Mouse (Mus musculus) liver, embryonic 15.5 days (tissue): Measurements from ENCODE around the gene Arl4d. TPM values are rescaled to one million over a fixed set of nuclear protein-coding genes. Genes with fewer than 3 reads are reported as not detected.

Experiments used
- ATAC-seq: fragments of 200-750 bp; cut with Nextera tagmentation; 2 replicates; pipeline ENCODE4 v1.8.0; 2017; ENCODE audit warnings: moderate number of reproducible peaks, mild to moderate bottlenecking, moderate library complexity; ENCODE audit not compliant: insufficient read depth
- H3K27ac ChIP-seq: fragments of 300-500 bp; sonication (generic); replicated peaks from 2 replicates; pipeline ENCODE4 v1.5.1; 2015; ENCODE audit warnings: mild to moderate bottlenecking, inconsistent platforms
- H3K27me3 ChIP-seq: fragments of 300-500 bp; sonication (generic); 2 replicates; pipeline ENCODE4 v1.6.1; 2015; ENCODE audit warnings: mild to moderate bottlenecking, inconsistent platforms
- H3K36me3 ChIP-seq: fragments of 300-500 bp; sonication (generic); replicated peaks from 2 replicates; pipeline ENCODE4 v1.6.1; 2015; ENCODE audit warnings: moderate library complexity, mild to moderate bottlenecking, inconsistent platforms
- H3K4me1 ChIP-seq: fragments of 300-500 bp; sonication (generic); replicated peaks from 2 replicates; pipeline ENCODE4 v1.6.1; 2015; ENCODE audit warnings: inconsistent platforms
- H3K4me2 ChIP-seq: fragments of 300-500 bp; sonication (generic); 2 replicates; pipeline ENCODE4 v1.6.1; 2015; ENCODE audit warnings: moderate library complexity, mild to moderate bottlenecking, inconsistent platforms
- H3K4me3 ChIP-seq: fragments of 300-500 bp; sonication (generic); replicated peaks from 2 replicates; pipeline ENCODE4 v1.5.1; 2015; ENCODE audit warnings: mild to moderate bottlenecking, inconsistent platforms
- H3K9ac ChIP-seq: fragments of 300-500 bp; sonication (generic); 2 replicates; pipeline ENCODE4 v1.6.1; 2015; ENCODE audit warnings: moderate library complexity, mild to moderate bottlenecking, inconsistent platforms
- H3K9me3 ChIP-seq: fragments of 300-500 bp; sonication (generic); replicated peaks from 2 replicates; pipeline ENCODE4 v1.6.1; 2016; ENCODE audit warnings: inconsistent platforms
- WGBS: fragments of 180-500 bp; shearing (Covaris S2); methylation state at CpG from one replicate; pipeline ENCODE4 v1.1.7; 2015; ENCODE audit warnings: mixed read lengths; ENCODE audit not compliant: insufficient replicate concordance; 5-methylcytosine and 5-hydroxymethylcytosine counted together
- polyA plus RNA-seq: library from polyadenylated mRNA; unstranded; fragments of >200 nt; fragmentation: Nextera tagmentation; extraction: Ambion mirVana; gene quantifications from 2 replicates; pipeline ENCODE4 v1.2.1, GENCODE M21; 2015

Arl4d gene
- polyA plus RNA-seq, 1 experiment from 2014 or later = 0.82 TPM

DNA sequence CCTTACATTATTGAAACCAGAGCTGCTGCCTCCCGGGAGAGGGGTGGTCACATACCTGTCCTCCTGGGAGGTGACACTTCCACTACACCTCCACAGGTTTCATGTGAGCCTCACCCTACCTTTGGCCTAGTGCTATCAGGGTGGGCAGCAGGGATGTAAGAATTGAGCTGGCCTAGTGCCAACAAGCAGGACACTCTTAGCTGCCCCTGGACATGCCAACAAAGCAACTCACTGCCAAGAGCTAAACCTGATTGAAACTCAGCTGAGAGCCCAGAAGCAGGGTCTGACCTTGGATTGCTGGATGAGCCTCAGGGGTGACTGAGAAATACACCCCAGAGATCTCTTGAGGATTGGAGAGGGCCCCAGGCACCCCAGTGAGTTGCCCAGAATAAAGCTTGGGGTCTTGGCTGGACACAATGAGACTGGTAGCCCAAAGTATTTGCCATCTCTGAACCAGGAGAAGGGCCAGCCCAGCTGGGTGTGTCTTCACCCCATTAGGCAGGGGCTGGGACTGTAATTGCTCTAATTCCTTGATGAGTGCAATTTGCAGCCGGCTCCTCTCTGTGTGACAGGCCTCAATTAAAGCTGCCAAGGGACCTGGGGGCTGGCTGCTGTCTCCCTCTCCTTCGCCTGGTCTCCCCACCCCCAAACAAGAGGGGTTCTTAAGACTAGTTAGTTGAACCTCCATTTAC is 15.4 kb downstream of the Arl4d start:
- no peaks in the 10 kb centered on the region for H3K27me3 ChIP-seq
- no peaks in the 10 kb centered on the region for H3K36me3 ChIP-seq
- no peak overlapping the region for H3K27ac ChIP-seq
- H3K4me3 ChIP-seq = no peak overlapping the region
- H3K4me1 ChIP-seq = no peaks in the 10 kb centered on the region
- H3K9me3 ChIP-seq = no peaks in the 10 kb centered on the region
- H3K9ac ChIP-seq = no peak overlapping the region
- ATAC-seq = no peak
- WGBS = 62% methylated on average over 3 of the region's 3 CpGs
- no peak overlapping the region for H3K4me2 ChIP-seq

DNA sequence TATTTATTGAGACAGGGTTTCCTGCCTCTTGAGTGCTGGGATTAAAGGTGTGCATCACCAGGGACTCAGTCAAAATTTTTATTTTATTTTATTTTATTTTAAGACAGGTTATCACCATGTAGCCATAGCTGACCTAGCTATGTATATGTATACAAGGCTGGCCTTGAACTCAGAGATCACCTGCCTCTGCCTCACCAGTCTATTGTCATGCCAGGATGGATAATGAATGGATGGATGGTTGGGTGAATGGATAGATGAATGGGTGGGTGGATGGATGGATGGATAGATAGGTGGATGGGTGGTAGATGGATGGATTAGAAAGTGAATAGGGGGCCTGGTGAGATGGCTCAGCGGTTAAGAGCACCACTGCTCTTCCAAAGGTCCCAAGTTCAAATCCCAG is 16.6 kb downstream of the Arl4d start:
- H3K27ac ChIP-seq = no peak overlapping the region
- no peak overlapping the region for H3K4me2 ChIP-seq
- no peaks in the 10 kb centered on the region for H3K36me3 ChIP-seq
- no peaks in the 10 kb centered on the region for H3K4me1 ChIP-seq
- no peak for ATAC-seq
- no peaks in the 10 kb centered on the region for H3K9me3 ChIP-seq
- H3K4me3 ChIP-seq = no peak overlapping the region
- no peaks in the 10 kb centered on the region for H3K27me3 ChIP-seq
- H3K9ac ChIP-seq = no peak overlapping the region
- WGBS = 64% methylated on average over 1 of the region's 1 CpGs

DNA sequence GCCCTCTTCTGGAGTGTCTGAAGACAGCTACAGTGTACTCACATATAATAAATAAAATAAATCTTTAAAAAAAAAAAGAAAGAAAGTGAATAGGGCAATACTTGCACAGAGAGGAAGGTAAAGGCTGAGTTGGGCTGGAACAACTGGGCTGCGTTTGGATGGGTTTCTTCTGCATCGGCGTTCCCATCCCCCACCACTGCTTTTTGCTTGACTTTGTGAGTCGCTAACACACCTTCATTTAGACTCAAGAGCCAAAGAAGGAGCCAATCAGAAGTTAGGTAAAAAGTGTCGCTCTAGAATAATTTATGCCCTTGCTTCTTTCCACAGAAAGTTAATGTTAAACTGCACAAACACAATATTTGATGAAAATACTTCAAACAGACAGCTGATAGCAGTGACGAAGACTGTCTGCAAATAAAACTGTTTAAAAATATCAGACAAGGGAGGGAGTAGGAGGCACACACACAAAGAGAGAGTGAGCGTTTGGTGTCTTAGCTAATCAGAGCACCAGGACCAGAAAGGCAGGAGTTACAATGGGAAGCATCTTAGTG is 17.1 kb downstream of the Arl4d start:
- no peak overlapping the region for H3K9ac ChIP-seq
- WGBS = 65% methylated on average over 7 of the region's 7 CpGs
- no peak overlapping the region for H3K4me3 ChIP-seq
- no peak for ATAC-seq
- no peaks in the 10 kb centered on the region for H3K27me3 ChIP-seq
- H3K36me3 ChIP-seq = no peaks in the 10 kb centered on the region
- H3K9me3 ChIP-seq = no peaks in the 10 kb centered on the region
- no peak overlapping the region for H3K27ac ChIP-seq
- H3K4me1 ChIP-seq = no peaks in the 10 kb centered on the region
- H3K4me2 ChIP-seq = no peak overlapping the region

DNA sequence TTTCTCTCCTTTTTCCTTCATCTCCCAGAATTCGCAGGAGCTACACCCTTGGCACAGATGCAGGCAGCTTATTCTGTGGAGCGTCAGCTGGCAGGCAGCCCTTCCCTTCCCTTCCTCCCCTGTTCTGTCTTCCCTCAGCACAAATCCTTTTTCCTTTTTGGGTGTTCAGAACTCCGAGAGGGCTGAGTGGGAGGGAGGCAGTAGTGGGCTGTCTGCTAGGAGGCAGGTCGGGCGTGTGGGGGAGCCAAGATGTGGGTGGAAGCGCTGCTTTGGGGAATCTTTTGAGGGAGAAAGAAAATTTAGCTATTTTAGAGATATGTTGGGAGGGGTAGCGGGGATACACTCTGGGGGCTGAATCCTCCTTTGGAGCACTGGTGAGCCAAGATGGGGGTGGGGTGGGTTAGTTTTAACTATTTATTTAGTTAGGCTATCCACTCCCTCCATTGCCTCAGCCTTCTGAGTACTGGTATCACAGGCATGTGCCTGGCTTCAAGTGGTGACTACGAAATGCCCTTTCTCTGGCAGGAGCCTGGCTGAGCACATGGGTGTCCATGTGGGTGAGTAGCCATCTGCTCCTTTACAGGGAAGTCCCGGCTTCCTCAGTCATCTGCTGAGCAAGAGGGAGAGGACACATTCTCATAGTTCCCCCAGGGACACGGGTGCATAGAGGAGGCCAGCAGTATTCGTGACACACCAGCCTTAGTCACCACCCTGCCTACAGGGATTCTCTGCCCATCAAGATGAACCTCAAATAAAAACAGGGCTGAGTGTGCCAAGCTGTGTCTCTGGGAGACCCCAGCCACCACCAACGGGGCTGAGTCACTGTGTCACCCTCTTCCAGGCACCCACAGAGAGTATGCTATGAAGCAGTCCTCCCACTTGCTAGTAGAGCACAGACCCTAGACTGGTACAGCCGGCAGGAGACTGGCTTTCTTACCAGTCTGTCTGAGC is 22.3 kb downstream of the Arl4d start:
- Histone ChIP-seq H3K4me1 (no peaks in the 10 kb centered on the region), H3K4me3 (no peak overlapping the region), H3K27ac (no peak overlapping the region), H3K27me3 (peaks cover 4% of the 10 kb centered on the region; the same call in 1 of the 2 replicates), H3K4me2 (no peak overlapping the region), H3K9me3 (no peaks in the 10 kb centered on the region), H3K36me3 (no peaks in the 10 kb centered on the region), H3K9ac (no peak overlapping the region)
- ATAC-seq = no peak
- WGBS = 55% methylated on average over 13 of the region's 13 CpGs

DNA sequence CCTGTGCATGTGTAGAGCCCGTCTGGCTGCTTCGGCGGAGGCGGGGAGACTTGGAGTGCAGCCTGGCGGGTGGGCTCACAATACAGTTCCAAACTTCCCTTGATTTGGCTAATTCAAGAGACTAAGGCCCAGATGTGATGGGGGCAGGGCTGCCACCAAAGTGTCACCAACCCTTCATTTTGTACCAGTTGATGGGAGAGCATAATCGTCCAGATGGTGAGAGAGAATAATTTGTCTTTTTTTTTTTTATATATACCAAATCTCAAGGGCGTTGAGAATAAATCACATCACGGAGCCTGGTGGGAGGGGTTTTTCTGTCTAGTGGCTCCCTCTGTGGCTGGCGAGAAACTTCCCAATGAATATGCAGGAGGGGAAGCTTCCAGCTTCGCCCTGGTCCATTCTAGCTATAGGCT is 24.4 kb downstream of the Arl4d start:
- ATAC-seq = no peak
- H3K27me3 ChIP-seq = peaks cover 4% of the 10 kb centered on the region; the same call in 1 of the 2 replicates
- no peaks in the 10 kb centered on the region for H3K9me3 ChIP-seq
- no peaks in the 10 kb centered on the region for H3K4me1 ChIP-seq
- H3K36me3 ChIP-seq = no peaks in the 10 kb centered on the region
- H3K9ac ChIP-seq = no peak overlapping the region
- no peak overlapping the region for H3K4me3 ChIP-seq
- no peak overlapping the region for H3K4me2 ChIP-seq
- 65% methylated on average over 10 of the region's 10 CpGs for WGBS
- H3K27ac ChIP-seq = no peak overlapping the region

DNA sequence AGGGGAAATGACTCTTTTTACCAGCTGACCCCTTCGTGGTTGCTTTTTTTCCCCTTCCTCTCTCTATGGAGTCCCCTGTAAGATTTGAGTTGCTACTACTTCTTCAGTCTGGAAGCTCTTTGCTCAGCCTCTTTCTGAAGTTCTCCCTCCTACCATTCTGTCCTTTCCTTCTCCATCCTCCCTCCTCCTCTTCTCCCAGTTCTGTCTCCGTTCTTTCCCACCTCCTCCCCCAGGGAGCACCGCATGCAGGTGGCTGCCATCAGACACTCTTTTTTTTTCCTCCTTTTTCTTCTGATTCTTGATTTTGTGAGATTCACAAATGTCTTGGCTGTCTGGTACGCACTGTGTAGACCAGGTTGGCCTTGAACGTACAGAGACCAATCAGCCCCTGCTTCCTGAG is 25.0 kb downstream of the Arl4d start:
- H3K9me3 ChIP-seq = no peaks in the 10 kb centered on the region
- WGBS = 60% methylated on average over 5 of the region's 5 CpGs

DNA sequence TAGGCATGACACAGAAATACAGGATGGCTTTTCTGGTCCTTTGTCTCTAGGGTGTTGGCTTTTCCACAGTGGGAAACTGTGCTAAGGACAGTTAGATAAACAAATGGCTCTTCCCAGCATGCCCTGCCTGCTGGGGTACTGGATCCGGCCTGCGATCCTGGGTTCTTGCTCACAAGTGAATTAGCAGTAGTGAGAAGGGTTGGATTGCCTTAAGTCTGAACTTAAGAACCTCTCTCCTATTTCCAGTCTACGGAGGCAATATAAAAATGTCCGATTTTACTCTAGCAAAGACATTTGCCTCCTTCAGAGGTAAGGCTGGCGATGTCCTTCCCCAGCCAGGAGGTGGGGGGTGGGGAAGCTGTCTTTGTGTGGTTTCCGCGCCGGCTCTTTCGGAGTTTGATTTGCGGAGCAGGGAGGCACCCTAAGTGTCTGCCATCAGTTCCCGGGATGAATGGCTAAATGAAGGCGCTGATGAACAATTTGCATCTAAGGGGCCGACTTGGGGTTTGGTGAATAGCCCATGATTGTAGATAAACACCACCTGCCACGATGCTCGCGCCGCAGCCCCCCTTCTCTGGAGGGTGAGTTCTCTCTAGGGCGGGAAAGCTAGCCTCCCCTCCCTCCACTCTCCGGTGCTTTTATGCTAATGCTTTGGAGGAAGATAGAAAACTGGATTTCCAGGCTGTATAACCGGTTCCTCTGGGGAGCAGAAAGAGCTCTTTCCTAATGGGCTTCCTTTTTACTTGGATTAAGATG is 30.7 kb downstream of the Arl4d start:
- peaks cover 40% of the 10 kb centered on the region for H3K4me1 ChIP-seq
- peak overlapping the region; percentile 33; the same call in 1 of the 2 replicates for H3K9ac ChIP-seq
- 0 out of 2 replicates have a peak overlapping the region, but pooled peaks have one; percentile 30 for H3K27ac ChIP-seq
- no peak for ATAC-seq
- peak overlapping the region; percentile 27 for H3K4me3 ChIP-seq
- H3K4me2 ChIP-seq = peak overlapping the region; percentile 60
- no peaks in the 10 kb centered on the region for H3K27me3 ChIP-seq
- H3K9me3 ChIP-seq = no peaks in the 10 kb centered on the region
- WGBS = 6% methylated on average over 20 of the region's 20 CpGs
- no peaks in the 10 kb centered on the region for H3K36me3 ChIP-seq

More for the DNA sequence above, 25.0 kb downstream of the Arl4d start:
- no peak overlapping the region for H3K4me3 ChIP-seq
- no peak overlapping the region for H3K9ac ChIP-seq
- H3K36me3 ChIP-seq = no peaks in the 10 kb centered on the region
- peaks cover 3% of the 10 kb centered on the region; the same call in 1 of the 2 replicates for H3K4me1 ChIP-seq
- no peak overlapping the region for H3K27ac ChIP-seq
- no peak overlapping the region for H3K4me2 ChIP-seq
- peaks cover 4% of the 10 kb centered on the region; the same call in 1 of the 2 replicates for H3K27me3 ChIP-seq
- ATAC-seq = no peak

DNA sequence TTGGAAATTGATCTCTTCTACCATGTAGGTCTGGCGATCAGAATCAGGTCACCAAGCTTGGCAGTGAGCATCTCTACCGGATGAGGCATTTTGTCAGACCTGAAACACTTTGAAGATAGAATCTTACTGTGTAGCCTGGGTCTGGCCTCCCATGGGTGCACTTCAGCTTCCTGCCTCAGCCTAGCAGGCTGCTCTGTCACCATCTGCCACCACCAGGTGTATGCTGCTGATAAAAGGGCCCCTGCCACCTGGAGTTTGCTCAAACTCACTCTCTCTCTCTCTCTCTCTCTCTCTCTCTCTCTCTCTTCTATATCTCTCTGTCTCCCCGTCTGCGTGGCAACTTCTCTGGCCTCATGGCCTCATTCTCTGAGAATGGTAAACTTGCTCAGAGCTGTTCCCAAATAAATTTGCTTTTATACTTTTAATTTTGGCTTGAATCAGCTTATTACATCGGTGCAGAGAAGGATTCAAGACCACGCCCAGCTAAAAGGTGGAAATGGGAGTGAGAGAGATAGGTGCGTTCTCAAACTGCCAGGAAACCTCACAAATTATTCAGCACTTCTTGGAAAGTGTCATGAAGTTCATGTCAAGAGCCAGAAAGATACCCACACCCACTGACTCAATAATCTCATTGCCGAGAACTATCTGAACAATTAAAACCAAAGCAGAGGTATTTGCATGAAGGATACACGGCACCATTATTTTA is 32.0 kb downstream of the Arl4d start:
- Histone ChIP-seq H3K4me3 (no peak overlapping the region), H3K9me3 (no peaks in the 10 kb centered on the region), H3K36me3 (no peaks in the 10 kb centered on the region), H3K27me3 (no peaks in the 10 kb centered on the region), H3K4me2 (peak overlapping the region; percentile 60), H3K27ac (peak overlapping the region; percentile 56), H3K4me1 (peaks cover 40% of the 10 kb centered on the region), H3K9ac (no peak overlapping the region)
- 29% methylated on average over 9 of the region's 9 CpGs for WGBS
- peak; percentile 87 for ATAC-seq

DNA sequence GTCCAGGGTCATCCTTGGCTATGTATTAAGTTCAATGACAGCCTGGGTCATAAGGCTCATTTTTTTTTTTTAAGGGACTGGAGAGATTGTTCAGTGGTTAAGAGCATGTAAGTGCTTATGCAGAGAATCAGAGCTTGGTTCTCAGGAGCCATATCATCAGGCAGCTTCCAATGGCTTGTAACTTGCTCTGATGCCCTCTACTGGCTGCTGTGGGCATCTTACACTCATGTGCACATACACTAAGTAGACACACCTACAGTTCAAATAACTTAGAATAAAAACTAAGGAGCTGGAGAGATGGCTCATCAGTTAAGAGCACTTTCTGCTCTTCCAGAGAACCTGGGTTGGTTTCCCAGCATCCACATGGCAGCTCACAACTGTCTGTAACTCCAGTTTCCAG is 32.8 kb downstream of the Arl4d start:
- no peak for ATAC-seq
- Histone ChIP-seq H3K9ac (no peak overlapping the region), H3K9me3 (no peaks in the 10 kb centered on the region), H3K4me2 (no peak overlapping the region), H3K4me1 (peaks cover 40% of the 10 kb centered on the region), H3K36me3 (no peaks in the 10 kb centered on the region), H3K27me3 (no peaks in the 10 kb centered on the region), H3K4me3 (no peak overlapping the region), H3K27ac (peak overlapping the region; percentile 56; the same call in 1 of the 2 replicates)

DNA sequence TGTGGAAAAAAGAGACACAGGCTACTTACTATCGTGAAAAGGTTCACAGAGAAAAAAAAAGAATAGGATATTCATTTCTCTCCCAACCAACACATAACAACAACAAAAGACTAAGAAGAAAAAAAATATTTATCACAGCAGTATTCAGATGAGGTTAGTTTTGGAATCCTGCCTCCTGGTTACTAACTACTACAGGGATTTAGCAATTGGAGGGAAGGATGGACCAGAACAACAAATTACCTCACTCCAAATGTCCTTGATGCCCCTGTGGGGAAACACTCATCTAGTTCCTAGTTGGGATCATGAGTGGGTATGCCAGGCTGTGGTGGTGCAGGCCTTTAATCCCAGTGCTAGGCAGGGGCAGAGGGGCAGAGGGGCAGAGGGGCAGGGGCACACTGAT is 34.2 kb downstream of the Arl4d start:
- no peak for ATAC-seq
- H3K27ac ChIP-seq = no peak overlapping the region
- peaks cover 40% of the 10 kb centered on the region for H3K4me1 ChIP-seq
- no peak overlapping the region for H3K9ac ChIP-seq
- H3K27me3 ChIP-seq = no peaks in the 10 kb centered on the region
- H3K4me2 ChIP-seq = no peak overlapping the region
- no peaks in the 10 kb centered on the region for H3K36me3 ChIP-seq
- no peak overlapping the region for H3K4me3 ChIP-seq
- no peaks in the 10 kb centered on the region for H3K9me3 ChIP-seq
- WGBS = 70% methylated on average over 1 of the region's 1 CpGs
